Mouse (Mus musculus) embryonic facial prominence, embryonic 15.5 days (tissue): Measurements from ENCODE around the gene Hhatl. TPM values are rescaled to one million over a fixed set of nuclear protein-coding genes. Genes with fewer than 3 reads are reported as not detected.

Source experiments
- ATAC-seq: fragments of 200-750 bp; cut with Nextera tagmentation; 2 replicates; pipeline ENCODE4 v1.8.0; 2017; ENCODE audit warnings: low read depth, moderate TSS enrichment; ENCODE audit not compliant: insufficient number of reproducible peaks, low FRiP score, low TSS enrichment
- H3K27ac ChIP-seq: fragments of 300-500 bp; sonication (generic); replicated peaks from 2 replicates; pipeline ENCODE4 v1.5.1; 2015; ENCODE audit warnings: mild to moderate bottlenecking, inconsistent platforms
- H3K27me3 ChIP-seq: fragments of 300-500 bp; sonication (generic); 2 replicates; pipeline ENCODE4 v1.6.1; 2015; ENCODE audit warnings: inconsistent platforms
- H3K36me3 ChIP-seq: fragments of 300-500 bp; sonication (generic); 2 replicates; pipeline ENCODE4 v1.6.1; 2015; ENCODE audit warnings: mild to moderate bottlenecking, inconsistent platforms
- H3K4me1 ChIP-seq: fragments of 300-500 bp; sonication (generic); 2 replicates; pipeline ENCODE4 v1.6.1; 2015; ENCODE audit warnings: inconsistent platforms
- H3K4me2 ChIP-seq: fragments of 300-500 bp; sonication (generic); replicated peaks from 2 replicates; pipeline ENCODE4 v1.6.1; 2015; ENCODE audit warnings: mild to moderate bottlenecking, inconsistent platforms
- H3K4me3 ChIP-seq: fragments of 300-500 bp; sonication (generic); replicated peaks from 2 replicates; pipeline ENCODE4 v1.5.1; 2015; ENCODE audit warnings: mild to moderate bottlenecking, inconsistent platforms
- H3K9ac ChIP-seq: fragments of 300-500 bp; sonication (generic); 2 replicates; pipeline ENCODE4 v1.6.1; 2015; ENCODE audit warnings: inconsistent platforms
- H3K9me3 ChIP-seq: fragments of 300-500 bp; sonication (generic); replicated peaks from 2 replicates; pipeline ENCODE4 v1.6.1; 2016; ENCODE audit warnings: inconsistent platforms
- WGBS: fragments of 180-500 bp; shearing (Covaris S2); methylation state at CpG from one replicate; pipeline ENCODE4 v1.1.7; 2015; 5-methylcytosine and 5-hydroxymethylcytosine counted together
- polyA plus RNA-seq: library from polyadenylated mRNA; unstranded; fragments of >200 nt; fragmentation: Nextera tagmentation; extraction: Ambion mirVana; gene quantifications from 2 replicates; pipeline ENCODE4 v1.2.1, GENCODE M21; 2015

The Hhatl gene
- polyA plus RNA-seq, 1 experiment from 2014 or later = 1.2 TPM

DNA sequence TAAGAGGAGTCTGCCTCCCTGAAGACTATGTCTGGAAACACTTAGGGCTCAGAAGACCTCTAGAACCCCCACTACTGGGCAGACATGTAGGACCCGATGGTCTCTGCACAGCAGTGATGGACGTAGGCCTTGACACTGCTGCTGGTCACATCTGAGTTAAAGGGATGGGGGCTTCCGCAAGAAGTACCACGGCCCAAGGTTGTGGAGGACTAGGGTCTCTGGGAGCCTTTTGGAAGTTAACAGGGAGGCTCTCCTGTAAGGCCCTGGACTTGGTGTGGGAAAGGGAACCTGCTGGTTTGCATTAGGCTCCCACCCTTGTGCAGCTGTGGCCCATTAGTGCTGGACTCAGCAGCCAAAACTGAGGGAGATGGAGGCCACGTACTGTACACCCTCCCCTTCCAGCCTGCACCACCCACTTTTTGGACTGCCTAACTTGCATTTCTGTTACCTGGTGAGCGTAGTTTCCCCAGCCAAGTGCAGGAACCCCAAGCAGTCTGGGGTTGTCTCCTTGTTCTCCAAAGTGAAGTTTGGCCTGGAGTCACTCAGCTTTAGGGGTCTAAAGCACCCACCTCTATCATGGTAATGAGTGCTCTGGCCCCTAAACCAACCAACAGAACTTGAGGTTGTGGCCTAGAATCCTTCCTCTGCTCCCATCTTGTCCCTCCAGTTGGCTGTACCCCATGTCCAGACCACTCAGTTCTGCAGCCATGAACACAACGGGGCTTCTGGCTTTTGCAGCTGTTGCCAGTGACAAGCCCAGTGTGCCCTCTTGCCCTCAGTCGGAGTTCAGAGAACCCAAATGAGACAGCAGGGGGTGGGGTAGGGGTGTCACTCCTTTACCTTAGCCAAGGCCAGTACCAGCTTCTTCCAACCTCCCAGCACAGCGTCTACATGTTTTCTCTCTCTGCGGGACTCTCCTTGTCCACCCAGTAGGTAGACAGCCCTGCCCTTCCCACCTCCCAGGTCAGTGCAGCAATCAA lies 34.2 kb downstream of the Hhatl start:
- Histone ChIP-seq H3K4me1 (peaks cover 48% of the 10 kb centered on the region), H3K9me3 (no peaks in the 10 kb centered on the region), H3K4me2 (peak overlapping the region; percentile 85), H3K4me3 (peak overlapping the region; percentile 74), H3K9ac (peak overlapping the region; percentile 67), H3K27ac (peak overlapping the region; percentile 92), H3K27me3 (no peaks in the 10 kb centered on the region), H3K36me3 (peaks cover 36% of the 10 kb centered on the region)
- WGBS = 27% methylated on average over 10 of the region's 10 CpGs
- ATAC-seq = peak; percentile 69

DNA sequence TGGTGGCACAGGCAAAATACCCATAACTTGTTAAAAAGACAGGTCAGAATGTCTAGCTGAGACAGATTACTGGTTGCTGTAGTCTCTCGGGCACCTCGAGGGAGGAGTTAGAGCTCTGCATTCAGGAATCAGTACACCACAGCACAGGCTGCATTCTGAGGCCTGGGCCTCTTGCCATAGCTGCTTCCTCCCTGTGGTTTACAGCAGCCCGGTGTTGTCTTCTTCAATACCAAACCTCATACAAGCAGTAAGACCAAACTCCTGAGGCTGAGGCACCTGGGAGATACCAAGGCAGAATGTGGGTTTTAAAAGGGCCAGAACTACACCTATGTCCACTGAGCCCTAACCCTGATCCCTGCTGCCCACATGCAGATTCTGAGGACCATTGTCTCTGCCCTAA lies 34.9 kb downstream of the Hhatl start:
- peak overlapping the region; percentile 85 for H3K4me2 ChIP-seq
- peak overlapping the region; percentile 74; the same call in 1 of the 2 replicates for H3K4me3 ChIP-seq
- no peak for ATAC-seq
- H3K9me3 ChIP-seq = no peaks in the 10 kb centered on the region
- H3K27ac ChIP-seq = peak overlapping the region; percentile 92
- H3K27me3 ChIP-seq = no peaks in the 10 kb centered on the region
- H3K36me3 ChIP-seq = peaks cover 35% of the 10 kb centered on the region
- H3K4me1 ChIP-seq = peaks cover 48% of the 10 kb centered on the region
- 27% methylated on average over 3 of the region's 3 CpGs for WGBS
- H3K9ac ChIP-seq = no peak overlapping the region

DNA sequence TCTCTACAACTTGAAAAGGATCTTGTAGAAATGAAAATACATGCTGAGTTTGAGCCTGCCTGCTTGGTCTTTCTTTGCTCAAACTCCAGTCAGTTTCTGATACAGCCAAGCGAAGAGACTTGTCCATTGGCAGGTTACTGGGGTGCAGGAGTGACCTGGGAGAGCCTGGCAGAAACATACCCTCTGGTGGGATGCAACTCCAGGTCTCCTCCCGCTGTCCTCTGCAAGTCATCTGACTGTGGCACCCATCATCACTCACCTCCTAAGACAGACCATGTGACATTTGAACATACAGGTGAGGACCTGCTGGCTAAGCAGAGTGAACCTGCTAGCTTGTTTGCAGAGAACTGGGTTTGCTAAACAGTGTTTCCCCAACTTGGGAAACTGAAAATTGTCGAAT lies 35.5 kb downstream of the Hhatl start:
- Histone ChIP-seq H3K36me3 (peaks cover 38% of the 10 kb centered on the region), H3K4me1 (peaks cover 42% of the 10 kb centered on the region), H3K4me3 (no peak overlapping the region), H3K27me3 (no peaks in the 10 kb centered on the region), H3K9ac (no peak overlapping the region), H3K27ac (peak overlapping the region; percentile 92), H3K9me3 (no peaks in the 10 kb centered on the region), H3K4me2 (no peak overlapping the region)
- WGBS = 84% methylated on average over 3 of the region's 3 CpGs
- ATAC-seq = no peak

DNA sequence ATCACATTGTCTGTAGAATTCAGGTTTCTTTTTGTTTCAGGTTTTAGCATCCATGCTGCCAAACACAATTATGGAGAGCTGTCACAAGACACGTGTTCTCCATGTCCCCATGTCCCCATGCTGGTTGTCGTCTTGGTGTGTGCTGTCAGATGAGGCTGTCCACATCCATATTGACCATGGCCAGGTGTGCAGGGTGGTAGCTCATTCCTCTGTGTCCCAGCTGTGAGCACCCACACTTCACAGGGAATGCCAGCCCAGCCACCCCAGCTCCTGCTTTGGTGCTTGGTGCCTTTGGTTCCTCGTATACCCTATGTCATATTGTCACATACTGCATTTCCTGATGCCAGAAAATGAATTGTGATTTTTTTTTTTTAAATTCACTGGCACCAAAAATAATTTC lies 37.7 kb downstream of the Hhatl start:
- Histone ChIP-seq H3K9ac (no peak overlapping the region), H3K36me3 (peaks cover 60% of the 10 kb centered on the region), H3K27ac (no peak overlapping the region), H3K4me3 (no peak overlapping the region), H3K9me3 (no peaks in the 10 kb centered on the region), H3K4me2 (no peak overlapping the region), H3K4me1 (peaks cover 27% of the 10 kb centered on the region), H3K27me3 (no peaks in the 10 kb centered on the region)
- WGBS = 82% methylated on average over 3 of the region's 3 CpGs
- ATAC-seq = no peak

DNA sequence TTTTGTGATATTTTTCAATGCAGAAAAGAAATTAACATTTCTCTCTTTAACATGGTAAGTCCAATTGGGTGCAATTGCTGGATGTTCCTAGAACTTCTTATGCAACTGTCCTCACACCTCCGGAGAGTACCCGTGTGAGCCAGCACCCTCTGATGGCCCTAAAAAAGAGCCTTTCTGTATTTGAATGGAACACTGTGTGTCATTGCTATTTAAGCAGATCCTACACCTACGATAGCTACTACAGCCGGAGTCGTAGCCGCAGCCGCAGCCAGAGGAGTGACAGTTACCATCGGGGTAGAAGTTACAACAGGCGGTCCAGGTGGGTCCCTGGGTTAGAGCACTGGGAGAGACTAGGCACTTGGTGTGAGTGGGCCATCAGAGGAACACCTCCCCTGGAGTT lies 39.5 kb downstream of the Hhatl start:
- Histone ChIP-seq H3K9ac (no peak overlapping the region), H3K27me3 (no peaks in the 10 kb centered on the region), H3K4me3 (no peak overlapping the region), H3K4me1 (peaks cover 12% of the 10 kb centered on the region), H3K36me3 (peaks cover 78% of the 10 kb centered on the region), H3K9me3 (no peaks in the 10 kb centered on the region), H3K27ac (no peak overlapping the region), H3K4me2 (no peak overlapping the region)
- 95% methylated on average over 9 of the region's 9 CpGs for WGBS
- ATAC-seq = no peak

DNA sequence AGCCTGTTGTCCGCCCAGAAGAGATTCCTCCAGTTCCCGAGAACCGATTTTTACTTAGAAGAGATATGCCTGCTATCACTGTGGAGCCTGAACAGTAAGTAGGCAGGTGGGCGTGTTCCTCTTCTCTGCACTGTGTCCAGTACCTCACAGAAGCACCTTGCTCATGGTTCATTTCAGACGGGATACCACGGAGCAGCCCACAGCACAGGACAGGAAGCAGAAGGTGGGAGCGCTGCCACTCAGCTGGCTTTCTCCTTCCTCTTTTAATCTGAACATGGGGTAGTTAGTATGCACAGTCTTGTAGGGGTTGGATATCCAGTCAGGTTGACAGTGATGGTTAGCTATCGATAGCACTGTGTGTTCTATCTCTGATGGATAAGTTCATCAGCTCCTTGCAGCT lies 48.3 kb downstream of the Hhatl start:
- no peak overlapping the region for H3K4me3 ChIP-seq
- no peak overlapping the region for H3K4me2 ChIP-seq
- H3K9me3 ChIP-seq = no peaks in the 10 kb centered on the region
- no peaks in the 10 kb centered on the region for H3K4me1 ChIP-seq
- H3K27me3 ChIP-seq = no peaks in the 10 kb centered on the region
- H3K27ac ChIP-seq = no peak overlapping the region
- no peak for ATAC-seq
- WGBS = 91% methylated on average over 8 of the region's 8 CpGs
- H3K36me3 ChIP-seq = peaks cover 87% of the 10 kb centered on the region
- no peak overlapping the region for H3K9ac ChIP-seq

DNA sequence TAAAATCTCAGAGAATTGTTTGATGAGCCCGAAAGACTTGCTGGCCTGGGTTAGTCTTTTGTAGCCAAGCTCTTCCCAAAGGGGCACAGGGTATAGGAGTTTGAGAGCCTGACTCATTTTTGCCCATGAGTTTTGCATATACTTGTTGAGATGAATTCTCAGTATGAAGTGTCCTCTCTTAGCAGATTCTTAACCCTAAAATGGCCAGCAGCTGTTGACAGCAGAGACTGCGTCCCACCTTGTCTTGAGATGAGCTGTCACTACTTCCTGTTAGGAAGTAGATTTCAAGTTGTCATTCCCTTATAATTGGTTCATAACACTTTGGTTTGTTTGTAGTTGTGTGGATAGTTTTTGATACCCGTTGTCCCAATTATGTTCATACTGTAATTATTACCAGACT lies 51.1 kb downstream of the Hhatl start:
- 91% methylated on average over 3 of the region's 3 CpGs for WGBS
- peaks cover 69% of the 10 kb centered on the region for H3K36me3 ChIP-seq
- H3K4me2 ChIP-seq = no peak overlapping the region
- ATAC-seq = no peak
- no peak overlapping the region for H3K27ac ChIP-seq
- H3K9me3 ChIP-seq = no peaks in the 10 kb centered on the region
- H3K27me3 ChIP-seq = no peaks in the 10 kb centered on the region
- H3K9ac ChIP-seq = no peak overlapping the region
- no peak overlapping the region for H3K4me3 ChIP-seq
- H3K4me1 ChIP-seq = no peaks in the 10 kb centered on the region

DNA sequence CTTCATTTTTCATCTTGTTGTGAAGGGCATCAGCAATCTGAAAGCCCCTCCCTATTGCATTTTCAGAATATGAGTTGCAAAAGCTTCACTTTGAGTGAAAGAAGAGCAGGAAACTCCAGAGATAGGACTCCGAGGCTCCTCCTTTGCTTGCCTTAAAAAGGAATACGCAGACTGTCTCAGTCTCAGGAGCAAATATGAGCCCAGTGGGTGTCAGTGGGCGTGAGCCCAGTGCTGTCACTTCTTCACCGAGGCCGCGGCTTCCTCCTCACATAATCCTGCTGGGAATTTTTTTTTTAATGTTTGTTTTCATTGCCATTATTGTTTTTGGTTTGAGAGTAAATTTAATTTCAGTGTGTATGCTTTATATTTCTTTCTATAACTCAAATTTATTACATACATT lies 51.8 kb downstream of the Hhatl start:
- no peak overlapping the region for H3K4me2 ChIP-seq
- WGBS = 83% methylated on average over 6 of the region's 6 CpGs
- no peaks in the 10 kb centered on the region for H3K9me3 ChIP-seq
- no peak overlapping the region for H3K4me3 ChIP-seq
- no peak overlapping the region for H3K9ac ChIP-seq
- no peaks in the 10 kb centered on the region for H3K27me3 ChIP-seq
- H3K4me1 ChIP-seq = no peaks in the 10 kb centered on the region
- no peak for ATAC-seq
- peaks cover 68% of the 10 kb centered on the region for H3K36me3 ChIP-seq
- H3K27ac ChIP-seq = no peak overlapping the region

Other genes with a start within 250 kb of the Hhatl start
- 0.74 and 1.0 TPM in 2 replicates for gene Lyzl4, start 150.4 kb downstream of the Hhatl start, polyA plus RNA-seq
- gene Vipr1, start 149.8 kb downstream of the Hhatl start, polyA plus RNA-seq = 0.63 and 0.66 TPM in 2 replicates
- gene Sec22c, start 87.0 kb downstream of the Hhatl start, polyA plus RNA-seq = 14.4 and 15.3 TPM in 2 replicates
- gene Ss18l2, start 82.2 kb downstream of the Hhatl start, polyA plus RNA-seq = 111 and 116 TPM in 2 replicates
- 66.5 and 71.5 TPM in 2 replicates for gene Nktr, start 73.3 kb downstream of the Hhatl start, polyA plus RNA-seq
- gene Zfp651, start 33.2 kb downstream of the Hhatl start, polyA plus RNA-seq = 34.0 and 35.4 TPM in 2 replicates
- gene Klhl40, start 14.9 kb downstream of the Hhatl start, polyA plus RNA-seq = 16.7 and 23.2 TPM in 2 replicates
- 2.4 and 3.1 TPM in 2 replicates for gene Ccdc13, start 47.0 kb upstream of the Hhatl start, polyA plus RNA-seq
- gene Higd1a, start 65.9 kb upstream of the Hhatl start, polyA plus RNA-seq = 212 and 224 TPM in 2 replicates
- 0.42 and 0.67 TPM in 2 replicates for gene Ackr2, start 105.8 kb upstream of the Hhatl start, polyA plus RNA-seq
- not detected in 2 replicates for gene Cyp8b1, start 123.8 kb upstream of the Hhatl start, polyA plus RNA-seq
- gene Fam198a, start 158.5 kb upstream of the Hhatl start, polyA plus RNA-seq = 4.1 and 4.7 TPM in 2 replicates
- 18.4 and 21.2 TPM in 2 replicates for gene Pomgnt2, start 204.6 kb upstream of the Hhatl start, polyA plus RNA-seq